Mouse (Mus musculus) limb, embryonic 10.5 days (tissue): ENCODE measurements around the gene Ubxn11. TPM values are rescaled to one million over a fixed set of nuclear protein-coding genes. Genes with fewer than 3 reads are reported as not detected.
A peak's percentile ranks its signal among the peaks of the same experiment; 100 is the strongest.
"Not testable (repeated sequence)": the region's sequence is repeated elsewhere in the genome, so short reads cannot be mapped to it uniquely, and the experiment has no call there.

Source experiments
- DNase-seq: peaks from one replicate; pipeline ENCODE4 v3.0.0-alpha.2; 2017; ENCODE audit warnings: low spot score
- H3K27ac ChIP-seq: fragments of 300-500 bp; sonication (generic); 2 replicates; pipeline ENCODE4 v1.5.1; 2016; ENCODE audit warnings: mild to moderate bottlenecking
- H3K27me3 ChIP-seq: fragments of 300-500 bp; sonication (generic); 2 replicates; pipeline ENCODE4 v1.6.1; 2016; ENCODE audit warnings: low read depth, mild to moderate bottlenecking; ENCODE audit not compliant: poor library complexity, severe bottlenecking
- H3K36me3 ChIP-seq: fragments of 300-500 bp; sonication (generic); 2 replicates; pipeline ENCODE4 v1.6.1; 2016; ENCODE audit warnings: mild to moderate bottlenecking, moderate library complexity
- H3K4me1 ChIP-seq: fragments of 300-500 bp; sonication (generic); 2 replicates; pipeline ENCODE4 v1.6.1; 2016
- H3K4me3 ChIP-seq: fragments of 300-500 bp; sonication (generic); 2 replicates; pipeline ENCODE4 v1.5.1; 2016; ENCODE audit warnings: mild to moderate bottlenecking, moderate library complexity
- H3K9me3 ChIP-seq: fragments of 300-500 bp; sonication (generic); replicated peaks from 2 replicates; pipeline ENCODE4 v1.6.1; 2016; ENCODE audit warnings: mild to moderate bottlenecking
- WGBS: fragments of 180-500 bp; shearing (Covaris S2); methylation state at CpG from one replicate; pipeline ENCODE4 v1.1.7; 2016; 5-methylcytosine and 5-hydroxymethylcytosine counted together
- polyA plus RNA-seq: library from polyadenylated mRNA; unstranded; fragments of >200 nt; fragmentation: Nextera tagmentation; extraction: Ambion mirVana; gene quantifications from 2 replicates; pipeline ENCODE4 v1.2.1, GENCODE M21; 2016

Ubxn11 gene
- polyA plus RNA-seq, 1 experiment from 2014 or later = 6.5 TPM

DNA sequence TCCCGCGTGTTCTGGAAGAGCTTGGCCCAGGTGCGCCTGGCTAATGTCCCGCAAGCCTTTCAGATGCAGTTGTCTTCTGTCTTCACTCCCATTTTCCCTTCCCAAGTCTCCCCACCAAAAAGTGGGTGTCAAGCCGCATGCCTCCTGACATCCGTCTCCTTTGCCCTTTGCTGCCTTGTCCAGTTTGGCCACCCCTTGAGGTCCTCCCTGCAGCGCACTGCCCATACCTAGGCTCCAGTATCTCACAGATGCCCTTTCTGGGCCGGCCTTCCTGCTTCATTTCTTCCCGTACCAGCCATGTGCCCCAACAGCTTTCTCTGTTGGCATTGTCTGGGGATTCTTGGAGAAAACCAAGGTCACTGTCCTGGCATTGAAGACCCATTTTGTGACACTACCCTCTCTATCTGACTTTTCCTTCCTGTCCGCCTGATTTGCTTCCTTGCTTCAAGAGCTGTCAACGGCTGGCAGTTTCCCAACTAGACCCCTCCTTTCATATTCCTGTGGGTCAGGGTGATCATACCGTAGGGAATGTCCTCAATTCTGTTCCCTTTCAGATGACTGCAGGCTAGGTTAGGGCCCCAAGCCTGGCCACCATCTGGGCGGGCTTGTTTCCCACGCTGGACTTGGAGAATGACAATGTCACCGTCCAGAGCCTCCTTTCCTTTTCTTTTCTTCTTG, 23.2 kb downstream of the Ubxn11 start:
- peaks cover 15% of the 10 kb centered on the region for H3K36me3 ChIP-seq
- no peak for DNase-seq
- H3K27me3 ChIP-seq = no peaks in the 10 kb centered on the region
- WGBS = 88% methylated on average over 15 of the region's 15 CpGs
- H3K4me1 ChIP-seq = peaks cover 64% of the 10 kb centered on the region
- no peaks in the 10 kb centered on the region for H3K9me3 ChIP-seq
- no peak overlapping the region for H3K27ac ChIP-seq
- H3K4me3 ChIP-seq = no peak overlapping the region

GRCm38 (mm10) chr4:134126300-134127120, 24.1 kb downstream of the Ubxn11 start:
- peaks cover 24% of the 10 kb centered on the region for H3K36me3 ChIP-seq
- 85% methylated on average over 21 of the region's 21 CpGs for WGBS
- H3K4me3 ChIP-seq = no peak overlapping the region
- no peak for DNase-seq
- H3K9me3 ChIP-seq = no peaks in the 10 kb centered on the region
- H3K27me3 ChIP-seq = no peaks in the 10 kb centered on the region
- H3K27ac ChIP-seq = no peak overlapping the region
- peaks cover 61% of the 10 kb centered on the region for H3K4me1 ChIP-seq

- Histone ChIP-seq H3K36me3 (peaks cover 27% of the 10 kb centered on the region), H3K27ac (no peak overlapping the region), H3K4me1 (peaks cover 56% of the 10 kb centered on the region), H3K4me3 (peak overlapping the region; percentile 87), H3K9me3 (no peaks in the 10 kb centered on the region), H3K27me3 (no peaks in the 10 kb centered on the region)
- no peak for DNase-seq
- 90% methylated on average over 7 of the region's 7 CpGs for WGBS
Measured at GRCm38 (mm10) chr4:134127121-134127455, 24.7 kb downstream of the Ubxn11 start.

DNA sequence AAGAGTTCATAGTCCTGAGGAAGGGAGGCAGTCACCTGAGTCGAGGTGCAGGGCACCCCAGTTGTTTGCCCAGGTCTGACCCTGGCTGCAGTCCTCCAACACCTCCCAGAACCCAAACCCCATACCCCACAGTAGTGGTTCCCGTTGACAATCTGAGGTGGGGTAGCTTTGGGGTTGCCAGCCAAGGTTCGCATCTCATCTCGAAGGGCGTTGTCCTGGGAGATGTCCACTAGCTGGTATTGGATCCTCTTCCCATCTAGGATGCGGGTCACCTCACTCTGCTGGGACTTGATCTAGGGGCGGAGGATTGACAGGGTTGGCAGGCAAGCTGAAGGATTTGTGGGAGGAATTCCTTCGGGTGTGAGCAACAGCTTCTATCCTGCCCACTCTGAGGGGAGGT, 25.4 kb downstream of the Ubxn11 start:
- Histone ChIP-seq H3K4me1 (peaks cover 51% of the 10 kb centered on the region), H3K27ac (peak overlapping the region; percentile 90)
- no peak for DNase-seq

GRCm38 (mm10) chr4:134128221-134128982, 26.0 kb downstream of the Ubxn11 start, which contains the start of gene Sh3bgrl3:
Gene Sh3bgrl3, minus strand, starts transcription at chr4:134128789.
- no peaks in the 10 kb centered on the region for H3K9me3 ChIP-seq
- H3K27me3 ChIP-seq = no peaks in the 10 kb centered on the region
- under 1% methylated on average over 50 of the region's 50 CpGs for WGBS
- H3K4me1 ChIP-seq = peaks cover 51% of the 10 kb centered on the region
- H3K27ac ChIP-seq = peak within 1 kb of the TSS; percentile 90
- peaks cover 37% of the 10 kb centered on the region for H3K36me3 ChIP-seq
- H3K4me3 ChIP-seq = peak within 1 kb of the TSS; percentile 87
- DNase-seq = peak; percentile 89

More for the DNA sequence above, 25.4 kb downstream of the Ubxn11 start:
- Histone ChIP-seq H3K9me3 (no peaks in the 10 kb centered on the region), H3K4me3 (peak overlapping the region; percentile 87), H3K27me3 (no peaks in the 10 kb centered on the region), H3K36me3 (peaks cover 33% of the 10 kb centered on the region)
- 69% methylated on average over 8 of the region's 8 CpGs for WGBS

- Histone ChIP-seq H3K4me1 (peaks cover 46% of the 10 kb centered on the region), H3K27me3 (no peaks in the 10 kb centered on the region), H3K4me3 (peak overlapping the region; percentile 87), H3K36me3 (peaks cover 42% of the 10 kb centered on the region), H3K9me3 (no peaks in the 10 kb centered on the region), H3K27ac (peak overlapping the region; percentile 90)
- DNase-seq = no peak
- 5% methylated on average over 14 of the region's 14 CpGs for WGBS
Measured at GRCm38 (mm10) chr4:134128983-134129362, 26.6 kb downstream of the Ubxn11 start.

GRCm38 (mm10) chr4:134129482-134129881, 27.1 kb downstream of the Ubxn11 start:
- H3K27me3 ChIP-seq = no peaks in the 10 kb centered on the region
- peak; percentile 31 for DNase-seq
- H3K4me1 ChIP-seq = peaks cover 41% of the 10 kb centered on the region
- H3K27ac ChIP-seq = peak overlapping the region; percentile 90
- H3K9me3 ChIP-seq = no peaks in the 10 kb centered on the region
- 38% methylated on average over 6 of the region's 6 CpGs for WGBS
- H3K36me3 ChIP-seq = peaks cover 43% of the 10 kb centered on the region
- peak overlapping the region; percentile 87 for H3K4me3 ChIP-seq

DNA sequence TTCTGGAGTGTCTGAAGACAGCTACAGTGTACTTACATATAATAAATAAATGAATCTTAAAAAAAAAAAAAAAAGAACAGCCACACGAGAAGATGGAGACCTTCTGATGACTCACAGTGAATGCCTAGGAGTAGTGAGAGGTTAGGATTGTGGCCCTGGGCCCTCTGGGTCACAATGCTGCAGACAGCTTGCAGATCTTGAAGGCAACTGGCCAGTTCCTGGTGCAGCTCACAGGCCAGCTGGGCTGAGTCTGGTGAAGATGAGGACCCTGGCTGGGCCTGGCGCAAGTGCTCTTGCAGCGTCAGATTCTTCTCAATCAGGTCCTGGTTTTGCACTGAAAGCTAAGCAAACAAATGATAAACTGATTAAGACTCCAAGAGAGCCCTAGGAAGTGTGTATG, 29.7 kb downstream of the Ubxn11 start:
- WGBS = 87% methylated on average over 3 of the region's 3 CpGs
- H3K4me1 ChIP-seq = peaks cover 52% of the 10 kb centered on the region

DNA sequence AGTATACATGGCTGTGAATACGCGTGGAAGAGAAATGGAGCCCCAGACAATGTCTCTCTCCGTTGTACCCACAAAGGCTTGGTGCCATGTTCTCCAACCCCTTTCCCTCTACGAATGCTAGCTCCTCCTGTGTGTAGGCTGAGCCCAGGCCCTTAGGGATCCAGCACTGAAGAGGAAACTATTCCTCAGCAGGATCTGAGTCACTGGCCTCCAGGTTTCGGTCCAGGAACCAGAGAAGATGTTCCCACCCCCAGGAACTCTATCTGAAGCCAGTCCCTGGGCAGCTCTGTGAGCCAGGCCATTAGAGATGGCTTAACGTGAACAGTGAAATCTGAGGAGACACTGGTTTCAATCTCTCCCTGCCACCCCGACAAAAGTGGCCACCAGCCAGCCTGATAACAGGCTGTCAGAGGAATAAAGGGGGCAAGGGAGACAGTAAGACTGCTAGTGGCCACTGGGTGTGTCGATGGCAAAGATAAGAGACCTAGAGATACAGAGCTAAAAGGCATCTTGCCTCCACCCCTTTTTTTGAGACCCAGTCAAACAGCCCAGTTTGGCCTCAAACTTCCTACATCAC, 30.2 kb downstream of the Ubxn11 start:
- Histone ChIP-seq H3K36me3 (peaks cover 38% of the 10 kb centered on the region), H3K27ac (no peak overlapping the region), H3K4me1 (peaks cover 52% of the 10 kb centered on the region), H3K4me3 (no peak overlapping the region), H3K9me3 (no peaks in the 10 kb centered on the region), H3K27me3 (no peaks in the 10 kb centered on the region)
- no peak for DNase-seq
- 71% methylated on average over 8 of the region's 8 CpGs for WGBS

More for the DNA sequence above, 29.7 kb downstream of the Ubxn11 start:
- DNase-seq = no peak
- H3K36me3 ChIP-seq = peaks cover 34% of the 10 kb centered on the region
- H3K27ac ChIP-seq = no peak overlapping the region
- no peaks in the 10 kb centered on the region for H3K27me3 ChIP-seq
- no peak overlapping the region for H3K4me3 ChIP-seq
- H3K9me3 ChIP-seq = no peaks in the 10 kb centered on the region

DNA sequence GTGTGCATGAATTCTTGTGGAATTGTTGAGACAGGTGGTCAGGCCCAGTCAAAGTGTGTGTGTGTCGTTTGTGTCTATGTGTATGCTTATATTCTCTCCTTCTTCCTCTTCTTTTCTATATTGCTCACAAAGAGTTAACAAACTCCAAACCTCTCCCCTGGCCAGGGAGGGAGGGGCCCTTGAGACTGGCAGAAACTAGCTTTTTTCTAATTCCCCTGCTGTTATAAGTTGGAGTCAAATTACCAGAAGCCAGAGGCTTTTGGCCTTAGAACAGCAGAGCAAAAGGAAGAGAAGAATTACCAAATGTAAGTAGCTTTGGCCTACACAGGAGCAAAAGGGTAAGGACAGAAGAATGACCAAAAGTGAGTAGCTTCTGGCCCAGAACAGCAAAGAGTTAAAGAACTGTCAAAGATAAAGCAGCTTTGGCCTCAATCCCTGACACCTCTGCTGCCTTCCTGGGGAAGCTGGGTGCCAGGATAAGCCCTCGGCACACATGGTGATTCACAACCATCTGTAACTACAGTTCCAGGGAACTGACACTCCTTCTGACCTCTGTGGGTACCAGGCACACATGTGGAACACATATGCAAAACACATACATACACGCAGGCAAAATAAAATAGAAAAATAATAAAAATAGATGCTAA, 34.0 kb downstream of the Ubxn11 start:
- peak overlapping the region; percentile 78 for H3K27ac ChIP-seq
- H3K9me3 ChIP-seq = no peaks in the 10 kb centered on the region
- peak overlapping the region; percentile 24; the same call in 1 of the 2 replicates for H3K4me3 ChIP-seq
- peaks cover 24% of the 10 kb centered on the region for H3K4me1 ChIP-seq
- H3K27me3 ChIP-seq = no peaks in the 10 kb centered on the region
- H3K36me3 ChIP-seq = peaks cover 41% of the 10 kb centered on the region
- 36% methylated on average over 3 of the region's 3 CpGs for WGBS
- DNase-seq = no peak

- 83% methylated on average over 2 of the region's 2 CpGs for WGBS
- no peak overlapping the region for H3K27ac ChIP-seq
- H3K36me3 ChIP-seq = peaks cover 36% of the 10 kb centered on the region
Measured at GRCm38 (mm10) chr4:134138857-134139256, 36.5 kb downstream of the Ubxn11 start.

GRCm38 (mm10) chr4:134144297-134144696, 41.9 kb downstream of the Ubxn11 start:
- not testable (repeated sequence) for H3K4me1 ChIP-seq, DNase-seq, H3K27me3 ChIP-seq, H3K9me3 ChIP-seq, H3K27ac ChIP-seq, H3K4me3 ChIP-seq
- WGBS = 92% methylated on average over 5 of the region's 5 CpGs
- H3K36me3 ChIP-seq = peaks cover 64% of the 10 kb centered on the region

More at GRCm38 (mm10) chr4:134138857-134139256, 36.5 kb downstream of the Ubxn11 start:
- H3K4me1 ChIP-seq = peaks cover 24% of the 10 kb centered on the region
- no peaks in the 10 kb centered on the region for H3K27me3 ChIP-seq
- DNase-seq = no peak
- H3K4me3 ChIP-seq = no peak overlapping the region
- no peaks in the 10 kb centered on the region for H3K9me3 ChIP-seq
